Mouse (Mus musculus): ENCODE measurements around the gene Ldb2. TPM values are rescaled to one million over a fixed set of nuclear protein-coding genes. Genes with fewer than 3 reads are reported as not detected.

Gene Ldb2
- polyA plus RNA-seq, 1 experiment from 2014 or later: 10.3 TPM

- no peak for ATAC-seq (replicated peaks; ENCODE audit: insufficient number of reproducible peaks, low FRiP score, low TSS enrichment)
These were observed 89.2 kb downstream of the Ldb2 start for GRCm38 (mm10) chr5:44710132-44710871.

GRCm38 (mm10) chr5:44709276-44709675 is 90.2 kb downstream of the Ldb2 start:
- Histone ChIP-seq H3K9ac (ENCODE audit: low read depth, low read length) (no peak overlapping the region), H3K9me3 (replicated peaks; ENCODE audit: control insufficient read depth, low read length) (no peaks in the 10 kb centered on the region), H3K36me3 (ENCODE audit: control insufficient read depth, insufficient read depth, low read length) (no peaks in the 10 kb centered on the region), H3K27me3 (ENCODE audit: control insufficient read depth, insufficient read depth, low read length) (no peaks in the 10 kb centered on the region), H3K4me3 (ENCODE audit: low read depth, low read length) (no peak overlapping the region), H3K27ac (ENCODE audit: low read depth, low read length) (no peak overlapping the region), H3K4me2 (no peak overlapping the region), H3K4me1 (ENCODE audit: control insufficient read depth, insufficient read depth, low read length) (no peaks in the 10 kb centered on the region)
- 56% methylated on average over 2 of the region's 2 CpGs for WGBS (ENCODE audit: insufficient replicate concordance)
- no peak for ATAC-seq (replicated peaks; ENCODE audit: insufficient number of reproducible peaks, low FRiP score, low TSS enrichment)

More at GRCm38 (mm10) chr5:44710132-44710871, 89.2 kb downstream of the Ldb2 start:
- Histone ChIP-seq H3K27ac (ENCODE audit: low read depth, low read length) (no peak overlapping the region), H3K4me2 (no peak overlapping the region), H3K9ac (ENCODE audit: low read depth, low read length) (no peak overlapping the region), H3K36me3 (ENCODE audit: control insufficient read depth, insufficient read depth, low read length) (no peaks in the 10 kb centered on the region), H3K9me3 (replicated peaks; ENCODE audit: control insufficient read depth, low read length) (no peaks in the 10 kb centered on the region), H3K4me3 (ENCODE audit: low read depth, low read length) (no peak overlapping the region), H3K27me3 (ENCODE audit: control insufficient read depth, insufficient read depth, low read length) (no peaks in the 10 kb centered on the region), H3K4me1 (ENCODE audit: control insufficient read depth, insufficient read depth, low read length) (no peaks in the 10 kb centered on the region)
- 52% methylated on average over 4 of the region's 4 CpGs for WGBS (ENCODE audit: insufficient replicate concordance)

- Histone ChIP-seq H3K4me3 (ENCODE audit: low read depth, low read length) (no peak overlapping the region), H3K9ac (ENCODE audit: low read depth, low read length) (no peak overlapping the region), H3K9me3 (replicated peaks; ENCODE audit: control insufficient read depth, low read length) (no peaks in the 10 kb centered on the region), H3K36me3 (ENCODE audit: control insufficient read depth, insufficient read depth, low read length) (no peaks in the 10 kb centered on the region), H3K4me2 (no peak overlapping the region), H3K27ac (ENCODE audit: low read depth, low read length) (no peak overlapping the region; the same call in 1 of the 2 replicates), H3K27me3 (ENCODE audit: control insufficient read depth, insufficient read depth, low read length) (no peaks in the 10 kb centered on the region), H3K4me1 (ENCODE audit: control insufficient read depth, insufficient read depth, low read length) (no peaks in the 10 kb centered on the region)
- 67% methylated on average over 3 of the region's 3 CpGs for WGBS (ENCODE audit: insufficient replicate concordance)
- no peak for ATAC-seq (replicated peaks; ENCODE audit: insufficient number of reproducible peaks, low FRiP score, low TSS enrichment)
These were observed 91.5 kb downstream of the Ldb2 start for GRCm38 (mm10) chr5:44707946-44708345.

GRCm38 (mm10) chr5:44706997-44707698 is 92.3 kb downstream of the Ldb2 start:
- Histone ChIP-seq H3K4me1 (ENCODE audit: control insufficient read depth, insufficient read depth, low read length) (no peaks in the 10 kb centered on the region), H3K36me3 (ENCODE audit: control insufficient read depth, insufficient read depth, low read length) (no peaks in the 10 kb centered on the region), H3K4me2 (no peak overlapping the region), H3K9ac (ENCODE audit: low read depth, low read length) (no peak overlapping the region), H3K27ac (ENCODE audit: low read depth, low read length) (peak overlapping the region; percentile 0; the same call in 1 of the 2 replicates), H3K4me3 (ENCODE audit: low read depth, low read length) (no peak overlapping the region), H3K27me3 (ENCODE audit: control insufficient read depth, insufficient read depth, low read length) (no peaks in the 10 kb centered on the region), H3K9me3 (replicated peaks; ENCODE audit: control insufficient read depth, low read length) (no peaks in the 10 kb centered on the region)
- ATAC-seq (replicated peaks; ENCODE audit: insufficient number of reproducible peaks, low FRiP score, low TSS enrichment): no peak
- WGBS (ENCODE audit: insufficient replicate concordance): 37% methylated on average over 6 of the region's 6 CpGs

- H3K4me3 ChIP-seq (ENCODE audit: low read depth, low read length): no peak overlapping the region
- H3K9ac ChIP-seq (ENCODE audit: low read depth, low read length): no peak overlapping the region
- ATAC-seq (replicated peaks; ENCODE audit: insufficient number of reproducible peaks, low FRiP score, low TSS enrichment): no peak
- H3K27ac ChIP-seq (ENCODE audit: low read depth, low read length): no peak overlapping the region
- H3K9me3 ChIP-seq (replicated peaks; ENCODE audit: control insufficient read depth, low read length): no peaks in the 10 kb centered on the region
- no peak overlapping the region for H3K4me2 ChIP-seq
- WGBS (ENCODE audit: insufficient replicate concordance): 64% methylated on average over 3 of the region's 3 CpGs
- H3K27me3 ChIP-seq (ENCODE audit: control insufficient read depth, insufficient read depth, low read length): no peaks in the 10 kb centered on the region
- H3K4me1 ChIP-seq (ENCODE audit: control insufficient read depth, insufficient read depth, low read length): no peaks in the 10 kb centered on the region
- H3K36me3 ChIP-seq (ENCODE audit: control insufficient read depth, insufficient read depth, low read length): no peaks in the 10 kb centered on the region
These were observed 101.5 kb downstream of the Ldb2 start for GRCm38 (mm10) chr5:44697993-44698392.

GRCm38 (mm10) chr5:44696548-44696947 is 102.9 kb downstream of the Ldb2 start:
- WGBS (ENCODE audit: insufficient replicate concordance): 73% methylated on average over 7 of the region's 7 CpGs
- Histone ChIP-seq H3K36me3 (ENCODE audit: control insufficient read depth, insufficient read depth, low read length) (no peaks in the 10 kb centered on the region), H3K27ac (ENCODE audit: low read depth, low read length) (no peak overlapping the region), H3K4me2 (no peak overlapping the region), H3K9ac (ENCODE audit: low read depth, low read length) (no peak overlapping the region), H3K4me3 (ENCODE audit: low read depth, low read length) (no peak overlapping the region), H3K4me1 (ENCODE audit: control insufficient read depth, insufficient read depth, low read length) (no peaks in the 10 kb centered on the region), H3K9me3 (replicated peaks; ENCODE audit: control insufficient read depth, low read length) (no peaks in the 10 kb centered on the region), H3K27me3 (ENCODE audit: control insufficient read depth, insufficient read depth, low read length) (no peaks in the 10 kb centered on the region)
- ATAC-seq (replicated peaks; ENCODE audit: insufficient number of reproducible peaks, low FRiP score, low TSS enrichment): no peak

- no peak overlapping the region for H3K4me2 ChIP-seq
- H3K36me3 ChIP-seq (ENCODE audit: control insufficient read depth, insufficient read depth, low read length): no peaks in the 10 kb centered on the region
- no peak overlapping the region for H3K9ac ChIP-seq (ENCODE audit: low read depth, low read length)
- H3K9me3 ChIP-seq (replicated peaks; ENCODE audit: control insufficient read depth, low read length): no peaks in the 10 kb centered on the region
- H3K4me3 ChIP-seq (ENCODE audit: low read depth, low read length): no peak overlapping the region
- H3K27me3 ChIP-seq (ENCODE audit: control insufficient read depth, insufficient read depth, low read length): no peaks in the 10 kb centered on the region
- H3K4me1 ChIP-seq (ENCODE audit: control insufficient read depth, insufficient read depth, low read length): peaks cover 8% of the 10 kb centered on the region
- no peak for ATAC-seq (replicated peaks; ENCODE audit: insufficient number of reproducible peaks, low FRiP score, low TSS enrichment)
- 45% methylated on average over 5 of the region's 5 CpGs for WGBS (ENCODE audit: insufficient replicate concordance)
- H3K27ac ChIP-seq (ENCODE audit: low read depth, low read length): no peak overlapping the region
These were observed 105.8 kb downstream of the Ldb2 start for GRCm38 (mm10) chr5:44693674-44694073.

- Histone ChIP-seq H3K9me3 (replicated peaks; ENCODE audit: control insufficient read depth, low read length) (no peaks in the 10 kb centered on the region), H3K27ac (ENCODE audit: low read depth, low read length) (no peak overlapping the region), H3K36me3 (ENCODE audit: control insufficient read depth, insufficient read depth, low read length) (no peaks in the 10 kb centered on the region), H3K4me1 (ENCODE audit: control insufficient read depth, insufficient read depth, low read length) (peaks cover 8% of the 10 kb centered on the region), H3K27me3 (ENCODE audit: control insufficient read depth, insufficient read depth, low read length) (no peaks in the 10 kb centered on the region), H3K4me2 (no peak overlapping the region), H3K4me3 (ENCODE audit: low read depth, low read length) (no peak overlapping the region), H3K9ac (ENCODE audit: low read depth, low read length) (no peak overlapping the region)
- WGBS (ENCODE audit: insufficient replicate concordance): 85% methylated on average over 6 of the region's 6 CpGs
- ATAC-seq (replicated peaks; ENCODE audit: insufficient number of reproducible peaks, low FRiP score, low TSS enrichment): no peak
These were observed 113.1 kb downstream of the Ldb2 start for GRCm38 (mm10) chr5:44686344-44686743.
